Mouse (Mus musculus) thymus, adult 2 months (tissue): ENCODE data around the gene Atp13a2. TPM values are rescaled to one million over a fixed set of nuclear protein-coding genes. Genes with fewer than 3 reads are reported as not detected.

ENCODE experiments used
- DNase-seq: peaks from one replicate; pipeline ENCODE4 v3.0.0; 2021
- H3K27ac ChIP-seq: fragments of 200-500 bp; 2 replicates; pipeline ENCODE4 v1.5.1; 2012; ENCODE audit warnings: low read length, control low read depth; ENCODE audit not compliant: control insufficient read depth, insufficient read depth
- H3K27me3 ChIP-seq: fragments of 200-500 bp; 2 replicates; pipeline ENCODE4 v1.6.1; 2012; ENCODE audit warnings: mild to moderate bottlenecking, low read length, moderate library complexity, mixed read lengths; ENCODE audit not compliant: control insufficient read depth, insufficient read depth
- H3K36me3 ChIP-seq: fragments of 200-500 bp; 2 replicates; pipeline ENCODE4 v1.6.1; 2012; ENCODE audit warnings: mild to moderate bottlenecking, low read length, moderate library complexity; ENCODE audit not compliant: control insufficient read depth, insufficient read depth
- H3K4me1 ChIP-seq: fragments of 200-500 bp; replicated peaks from 2 replicates; pipeline ENCODE4 v1.6.1; 2012; ENCODE audit warnings: low read length; ENCODE audit not compliant: control insufficient read depth, insufficient read depth
- H3K4me3 ChIP-seq: fragments of 200-500 bp; 2 replicates; pipeline ENCODE4 v1.5.1; 2012; ENCODE audit warnings: mild to moderate bottlenecking, low read length, control low read depth, moderate library complexity; ENCODE audit not compliant: control insufficient read depth, insufficient read depth
- CTCF ChIP-seq: fragments of 200-500 bp; IDR thresholded peaks from 2 replicates; pipeline ENCODE4 v1.5.1; 2012; ENCODE audit warnings: mild to moderate bottlenecking, control low read depth, low read length, moderate library complexity, borderline replicate concordance; ENCODE audit not compliant: control insufficient read depth, poor library complexity, insufficient read depth; ENCODE audit errors: extremely low read depth
- POLR2A ChIP-seq: fragments of 200-500 bp; IDR thresholded peaks from 2 replicates; pipeline ENCODE4 v1.6.1; 2012; ENCODE audit warnings: mild to moderate bottlenecking, low read length, control low read depth, moderate library complexity; ENCODE audit not compliant: control insufficient read depth, poor library complexity, insufficient read depth; ENCODE audit errors: extremely low read depth
- WGBS: fragments of 180-500 bp; shearing (Covaris S2); methylation state at CpG from one replicate; pipeline ENCODE4 v1.1.7; 2018; 5-methylcytosine and 5-hydroxymethylcytosine counted together
- polyA plus RNA-seq: library from polyadenylated mRNA; depleted of rRNA; stranded (reverse); fragments of >200 nt; gene quantifications from 2 replicates; pipeline ENCODE4 v1.2.3, GENCODE M21; 2012

The Atp13a2 gene
- polyA plus RNA-seq, 1 experiment = 300 TPM

DNA sequence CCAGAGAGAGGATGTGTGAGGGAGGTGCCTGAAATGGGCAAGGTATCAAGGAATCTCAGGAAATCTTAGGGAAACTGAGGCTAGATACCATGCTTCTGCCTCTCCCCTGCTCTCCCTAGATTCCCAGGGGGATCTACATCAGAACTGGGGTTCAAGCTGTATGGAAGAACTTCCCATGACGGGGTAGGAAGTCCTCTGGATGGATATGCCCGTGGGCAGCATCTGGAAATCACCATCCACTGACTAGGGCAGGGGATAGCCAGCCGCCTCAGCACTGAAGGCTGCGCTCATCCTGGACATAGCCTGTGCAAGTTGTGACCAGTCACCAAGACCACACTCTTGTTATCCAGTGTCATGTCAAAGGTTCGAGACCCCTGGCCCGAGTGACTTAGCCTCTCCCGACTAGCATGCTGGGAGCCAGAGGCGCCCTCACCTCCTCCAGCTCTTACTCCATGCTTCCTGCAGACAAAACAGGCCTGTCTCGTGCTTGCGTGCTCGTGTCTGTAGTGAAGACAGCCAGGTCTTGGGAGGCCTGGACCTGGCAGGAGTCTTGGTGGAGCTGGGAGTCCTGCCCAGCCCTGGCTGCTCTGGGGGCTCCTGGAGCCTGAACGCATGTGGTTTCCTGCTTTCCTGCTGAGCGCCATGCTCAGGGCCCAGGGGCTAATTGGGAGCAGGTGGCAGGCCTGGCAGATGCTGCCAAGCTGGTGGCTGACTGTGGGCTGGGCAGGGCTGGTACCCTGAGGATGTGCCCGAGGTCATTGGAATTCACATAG lies 25.1 kb downstream of the Atp13a2 start:
- peaks cover 8% of the 10 kb centered on the region; the same call in 1 of the 2 replicates for H3K4me1 ChIP-seq
- DNase-seq = no peak
- WGBS = 71% methylated on average over 14 of the region's 14 CpGs
- no peak overlapping the region for H3K27ac ChIP-seq
- TF ChIP-seq POLR2A = no peak
- TF ChIP-seq CTCF = no peak
- H3K27me3 ChIP-seq = peaks cover 3% of the 10 kb centered on the region; the same call in 1 of the 2 replicates
- H3K36me3 ChIP-seq = no peaks in the 10 kb centered on the region
- H3K4me3 ChIP-seq = no peak overlapping the region

DNA sequence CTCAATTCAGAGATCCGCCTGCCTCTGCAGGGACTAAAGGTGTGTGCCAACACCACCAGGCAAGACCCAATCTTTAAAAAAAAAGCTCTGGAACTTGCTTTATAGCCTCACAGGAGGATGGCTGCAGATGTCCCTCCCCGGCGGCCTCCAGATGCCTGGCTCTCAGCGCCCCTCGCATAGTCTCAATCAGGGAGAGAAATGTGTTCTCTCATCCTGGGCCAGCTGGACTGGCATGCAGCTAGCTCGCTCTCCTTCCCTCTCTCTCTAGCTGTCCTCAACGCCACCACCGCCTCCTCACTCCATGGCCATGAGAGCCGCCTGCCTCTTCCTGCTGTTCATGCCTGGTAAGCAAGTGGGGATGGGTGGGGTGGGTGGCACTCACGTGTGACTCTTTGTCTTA lies 25.9 kb downstream of the Atp13a2 start:
- 91% methylated on average over 10 of the region's 10 CpGs for WGBS
- DNase-seq = no peak
- H3K4me3 ChIP-seq = no peak overlapping the region
- peaks cover 3% of the 10 kb centered on the region; the same call in 1 of the 2 replicates for H3K27me3 ChIP-seq
- no peak overlapping the region for H3K27ac ChIP-seq
- TF ChIP-seq POLR2A (no peak), CTCF (no peak)
- no peaks in the 10 kb centered on the region for H3K36me3 ChIP-seq
- H3K4me1 ChIP-seq = peaks cover 8% of the 10 kb centered on the region; the same call in 1 of the 2 replicates

DNA sequence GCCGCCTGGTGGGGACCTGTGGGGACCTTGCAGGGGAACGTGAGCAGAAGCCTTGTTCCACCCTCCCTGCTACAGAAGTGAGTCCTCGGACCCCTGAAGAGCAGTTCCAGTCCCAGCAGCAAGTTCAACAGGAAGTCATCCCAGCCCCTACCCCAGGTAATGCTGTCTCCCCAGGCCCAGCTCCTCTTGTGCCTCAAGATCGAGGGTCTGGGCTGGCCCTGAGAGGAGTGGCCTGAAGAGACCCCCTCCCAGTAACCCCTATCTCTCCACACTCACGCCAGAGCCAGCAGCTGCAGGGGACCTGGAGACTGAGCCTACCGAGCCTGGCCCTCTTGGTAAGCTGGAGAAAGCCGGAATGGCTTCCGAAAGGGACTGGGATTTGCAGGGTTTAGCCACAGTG lies 27.4 kb downstream of the Atp13a2 start:
- Histone ChIP-seq H3K27ac (no peak overlapping the region), H3K4me3 (no peak overlapping the region), H3K4me1 (peaks cover 8% of the 10 kb centered on the region; the same call in 1 of the 2 replicates), H3K27me3 (peaks cover 3% of the 10 kb centered on the region; the same call in 1 of the 2 replicates), H3K36me3 (no peaks in the 10 kb centered on the region)
- DNase-seq = no peak
- TF ChIP-seq POLR2A (no peak), CTCF (no peak)
- WGBS = 90% methylated on average over 8 of the region's 8 CpGs

DNA sequence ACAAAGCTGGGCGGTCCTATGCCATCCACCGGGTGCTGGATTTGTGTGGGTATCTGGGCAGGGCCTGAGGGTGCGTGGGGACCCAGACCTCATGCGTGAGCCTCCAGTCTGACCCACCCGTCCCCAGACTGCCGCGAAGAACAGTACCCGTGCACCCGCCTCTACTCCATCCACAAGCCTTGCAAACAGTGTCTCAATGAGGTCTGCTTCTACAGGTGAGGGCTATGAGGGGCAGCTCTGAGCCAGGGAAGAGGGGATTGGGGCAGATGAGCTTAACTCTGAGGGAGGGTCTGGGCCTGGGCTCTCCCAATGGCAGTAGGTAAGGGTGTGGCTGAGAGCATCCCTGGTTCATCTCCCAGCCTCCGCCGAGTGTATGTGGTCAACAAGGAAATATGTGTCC lies 28.2 kb downstream of the Atp13a2 start:
- 93% methylated on average over 11 of the region's 11 CpGs for WGBS

DNA sequence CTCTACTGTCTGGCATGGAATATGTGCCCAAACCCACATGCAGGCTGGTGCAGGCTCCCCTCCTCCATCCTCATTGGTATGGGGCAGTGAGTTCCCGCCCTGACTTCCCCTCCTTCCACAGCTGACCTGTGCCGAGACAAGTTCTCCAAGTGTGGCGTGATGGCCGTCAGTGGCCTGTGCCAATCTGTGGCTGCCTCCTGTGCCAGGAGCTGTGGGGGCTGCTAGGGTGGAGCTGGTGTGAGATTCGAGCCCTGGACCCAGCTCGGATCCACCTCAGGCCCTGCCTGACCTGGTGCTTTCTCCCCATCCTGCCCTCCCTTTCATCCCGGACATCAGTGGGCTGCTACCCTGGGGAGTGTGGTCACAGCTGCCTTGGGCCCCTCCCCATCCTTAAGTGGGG lies 28.7 kb downstream of the Atp13a2 start:
- Histone ChIP-seq H3K4me3 (no peak overlapping the region), H3K27me3 (peaks cover 3% of the 10 kb centered on the region; the same call in 1 of the 2 replicates), H3K4me1 (peaks cover 3% of the 10 kb centered on the region; the same call in 1 of the 2 replicates), H3K36me3 (no peaks in the 10 kb centered on the region), H3K27ac (no peak overlapping the region)
- WGBS = 92% methylated on average over 7 of the region's 7 CpGs
- no peak for DNase-seq
- TF ChIP-seq POLR2A (no peak), CTCF (no peak)

More for the DNA sequence above, 28.2 kb downstream of the Atp13a2 start:
- Histone ChIP-seq H3K36me3 (no peaks in the 10 kb centered on the region), H3K4me1 (peaks cover 8% of the 10 kb centered on the region; the same call in 1 of the 2 replicates), H3K4me3 (no peak overlapping the region), H3K27me3 (peaks cover 3% of the 10 kb centered on the region; the same call in 1 of the 2 replicates), H3K27ac (no peak overlapping the region)
- DNase-seq = no peak
- TF ChIP-seq POLR2A (no peak), CTCF (no peak)

DNA sequence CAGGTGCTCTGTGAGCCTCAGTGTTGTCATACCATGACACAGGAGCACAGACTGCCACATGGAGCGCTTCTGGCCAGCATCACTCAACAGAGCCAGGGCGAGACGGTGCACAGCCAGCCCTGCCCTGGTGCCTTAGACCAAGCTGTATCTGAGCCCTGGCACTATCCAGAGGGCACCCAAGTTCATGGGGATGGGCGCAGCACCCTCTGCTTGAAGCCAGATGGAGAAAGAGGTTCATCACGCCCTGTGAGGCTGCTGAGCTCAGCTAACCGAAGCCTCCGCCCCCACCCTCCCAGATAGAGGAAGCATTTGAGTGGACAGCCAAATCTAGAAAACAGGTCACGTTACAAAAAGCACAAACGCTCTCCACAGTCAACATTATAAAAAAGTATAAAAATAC lies 29.6 kb downstream of the Atp13a2 start:
- WGBS = 85% methylated on average over 9 of the region's 9 CpGs
- H3K4me3 ChIP-seq = no peak overlapping the region
- TF ChIP-seq CTCF (no peak), POLR2A (no peak)
- no peaks in the 10 kb centered on the region for H3K36me3 ChIP-seq
- H3K27me3 ChIP-seq = no peaks in the 10 kb centered on the region; the same call in 1 of the 2 replicates
- no peak overlapping the region for H3K27ac ChIP-seq
- DNase-seq = no peak
- no peaks in the 10 kb centered on the region for H3K4me1 ChIP-seq
